Mouse (Mus musculus): ENCODE results near the gene Tbl1x. TPM values are rescaled to one million over a fixed set of nuclear protein-coding genes. Genes with fewer than 3 reads are reported as not detected.

Tbl1x gene
- polyA plus RNA-seq (2016; fragmentation: Nextera tagmentation; extraction: Ambion mirVana), result 63.4 and 63.6 TPM in 2 replicates

DNA sequence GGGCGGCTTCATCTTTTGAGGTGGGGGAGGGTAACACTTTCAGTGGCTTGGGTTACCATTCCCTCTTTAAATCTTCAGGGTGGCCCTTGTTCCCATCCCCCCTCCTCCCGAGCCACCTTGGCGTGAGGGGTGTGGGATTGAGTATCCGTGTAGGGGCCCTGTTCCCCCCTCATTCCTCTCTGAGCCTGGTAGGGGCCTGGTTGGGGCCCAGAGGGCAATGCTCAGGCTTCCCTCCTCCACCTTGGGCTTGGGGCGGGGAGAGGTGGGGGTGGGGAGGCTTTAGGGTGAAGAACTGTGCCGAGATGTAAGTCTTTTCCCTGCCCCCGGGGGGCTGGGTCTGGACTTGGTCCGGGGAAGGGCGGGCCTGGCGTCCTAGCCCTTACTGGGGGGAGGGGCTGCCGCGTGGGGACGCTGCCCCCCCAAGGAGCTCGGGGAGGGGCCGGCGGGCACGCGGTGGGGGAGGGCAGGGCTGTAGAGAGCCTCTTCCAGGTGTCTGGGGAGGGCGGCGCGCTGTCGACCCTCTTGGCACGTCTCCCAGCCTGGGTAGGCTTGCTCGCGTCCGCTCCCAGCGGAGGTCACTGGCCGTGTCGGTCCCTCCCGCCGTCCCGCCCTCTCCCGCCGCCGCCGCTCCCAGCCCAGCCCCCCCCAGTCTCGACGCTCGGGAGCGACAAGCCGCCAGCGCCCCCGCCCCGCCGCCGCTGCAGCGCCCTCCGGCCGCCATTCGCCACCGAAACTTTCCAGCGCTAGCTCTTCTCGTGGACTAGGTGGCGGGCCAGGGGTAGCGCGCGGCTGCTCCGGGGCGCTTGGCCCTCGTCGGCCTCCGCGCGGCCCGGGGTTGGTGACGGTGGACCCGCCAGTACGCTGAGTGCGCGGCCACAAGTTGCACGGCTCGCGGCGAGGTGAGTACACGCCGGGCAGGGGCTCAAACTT is at the start of gene Tbl1x:
Gene Tbl1x (plus strand): TSS at position 643 of the 930 bp plus-strand sequence.
- peaks cover 6% of the 10 kb centered on the region for H3K4me1 ChIP-seq (replicated peaks)
- H3K27me3 ChIP-seq (replicated peaks), result no peaks in the 10 kb centered on the region
- 0 out of 2 replicates have a peak, but pooled peaks cover 6% of the 10 kb centered on the region for H3K9me3 ChIP-seq (replicated peaks)
- H3K9ac ChIP-seq, result peak within 1 kb of the TSS; percentile 89
- H3K36me3 ChIP-seq, result no peaks in the 10 kb centered on the region
- WGBS, result 22% methylated on average over 57 of the region's 76 CpGs
- peak; percentile 87 for ATAC-seq (ENCODE audit: insufficient number of reproducible peaks, low FRiP score)
- peak within 1 kb of the TSS; percentile 70 for H3K4me2 ChIP-seq
- H3K27ac ChIP-seq (ENCODE audit: poor library complexity, severe bottlenecking), result peak within 1 kb of the TSS; percentile 97
- peak within 1 kb of the TSS; percentile 87 for H3K4me3 ChIP-seq

DNA sequence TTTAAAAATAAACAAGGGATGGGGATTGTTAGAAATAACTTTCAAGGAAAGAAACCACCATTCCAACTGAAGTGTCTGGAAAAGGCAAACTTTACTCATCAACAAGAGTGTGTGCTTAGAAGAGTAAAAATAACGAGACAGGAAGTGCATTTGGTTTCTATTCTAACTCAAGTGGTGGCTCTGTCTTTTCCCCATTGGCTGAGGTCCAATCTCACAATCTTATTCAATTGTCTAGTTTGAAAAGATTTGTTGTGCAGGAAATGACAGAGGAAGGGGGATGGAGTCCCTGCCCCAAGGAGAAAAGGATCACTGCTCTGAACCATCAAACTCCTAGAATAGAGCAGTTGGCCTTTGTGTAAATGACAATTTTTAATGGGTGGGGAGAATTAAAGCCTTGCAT is 41.6 kb upstream of the Tbl1x start:
- no peaks in the 10 kb centered on the region for H3K27me3 ChIP-seq (replicated peaks)
- 34% methylated on average over 1 of the region's 1 CpGs for WGBS

DNA sequence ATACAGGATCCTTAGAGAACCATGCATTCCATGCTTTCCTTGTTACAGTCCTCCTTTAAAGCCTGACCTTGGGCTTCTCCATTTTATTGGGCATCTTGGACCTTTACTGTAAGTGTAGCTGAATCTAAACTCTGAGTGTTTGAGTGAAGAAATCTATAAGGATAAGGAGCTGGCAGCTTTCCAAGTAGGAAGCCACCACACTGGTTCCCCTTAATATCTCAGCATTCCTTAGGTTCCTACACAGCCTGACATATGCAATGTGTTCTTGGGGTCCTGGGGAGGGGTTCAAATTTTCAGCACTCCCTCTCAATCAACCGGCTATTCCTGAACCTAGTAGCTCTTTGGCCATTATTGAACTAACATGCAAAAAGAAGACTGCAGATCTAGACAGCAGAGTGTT is 38.0 kb upstream of the Tbl1x start:
- Histone ChIP-seq H3K4me3 (no peak overlapping the region), H3K9me3 (replicated peaks) (no peaks in the 10 kb centered on the region), H3K4me2 (no peak overlapping the region), H3K4me1 (replicated peaks) (no peaks in the 10 kb centered on the region), H3K36me3 (no peaks in the 10 kb centered on the region), H3K9ac (no peak overlapping the region), H3K27me3 (replicated peaks) (no peaks in the 10 kb centered on the region), H3K27ac (ENCODE audit: poor library complexity, severe bottlenecking) (no peak overlapping the region)
- WGBS, result 56% methylated on average over 1 of the region's 1 CpGs
- ATAC-seq (ENCODE audit: insufficient number of reproducible peaks, low FRiP score), result no peak

More for the DNA sequence above, 41.6 kb upstream of the Tbl1x start:
- Histone ChIP-seq H3K4me3 (no peak overlapping the region), H3K27ac (ENCODE audit: poor library complexity, severe bottlenecking) (no peak overlapping the region), H3K4me1 (replicated peaks) (no peaks in the 10 kb centered on the region), H3K9me3 (replicated peaks) (no peaks in the 10 kb centered on the region), H3K4me2 (no peak overlapping the region), H3K9ac (no peak overlapping the region), H3K36me3 (no peaks in the 10 kb centered on the region)
- no peak for ATAC-seq (ENCODE audit: insufficient number of reproducible peaks, low FRiP score)

- no peak overlapping the region for H3K4me3 ChIP-seq
- H3K9ac ChIP-seq, result no peak overlapping the region
- H3K36me3 ChIP-seq, result no peaks in the 10 kb centered on the region
- H3K4me1 ChIP-seq (replicated peaks), result no peaks in the 10 kb centered on the region
- no peaks in the 10 kb centered on the region for H3K27me3 ChIP-seq (replicated peaks)
- no peak overlapping the region for H3K4me2 ChIP-seq
- 54% methylated on average over 1 of the region's 1 CpGs for WGBS
- ATAC-seq (ENCODE audit: insufficient number of reproducible peaks, low FRiP score), result no peak
- H3K27ac ChIP-seq (ENCODE audit: poor library complexity, severe bottlenecking), result no peak overlapping the region
- H3K9me3 ChIP-seq (replicated peaks), result no peaks in the 10 kb centered on the region
Observed at GRCm38 (mm10) chrX:77473511-77473910, 37.3 kb upstream of the Tbl1x start.

DNA sequence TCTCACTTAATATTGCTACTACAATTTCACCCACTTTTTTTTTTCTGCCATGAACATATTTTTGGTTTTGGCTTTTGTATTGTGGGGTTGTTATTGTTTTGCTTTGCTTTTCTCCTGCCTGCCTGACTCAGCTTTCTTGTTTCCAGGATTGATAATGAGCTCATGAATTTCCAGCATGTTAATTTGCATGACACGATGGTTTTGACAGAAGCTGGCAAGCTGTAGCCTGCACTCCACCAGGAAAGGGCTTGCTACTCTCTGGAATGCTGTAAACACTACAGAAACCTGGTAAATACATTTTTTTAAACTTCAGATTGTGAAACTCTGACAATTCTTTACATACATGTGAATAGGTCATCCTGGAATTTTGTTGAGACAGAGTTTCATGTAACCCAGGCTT is 36.3 kb upstream of the Tbl1x start:
- ATAC-seq (ENCODE audit: insufficient number of reproducible peaks, low FRiP score), result no peak
- Histone ChIP-seq H3K4me1 (replicated peaks) (no peaks in the 10 kb centered on the region), H3K9me3 (replicated peaks) (no peaks in the 10 kb centered on the region), H3K9ac (no peak overlapping the region), H3K36me3 (no peaks in the 10 kb centered on the region), H3K27me3 (replicated peaks) (no peaks in the 10 kb centered on the region), H3K27ac (ENCODE audit: poor library complexity, severe bottlenecking) (no peak overlapping the region), H3K4me3 (no peak overlapping the region), H3K4me2 (no peak overlapping the region)
- 24% methylated on average over 1 of the region's 1 CpGs for WGBS

DNA sequence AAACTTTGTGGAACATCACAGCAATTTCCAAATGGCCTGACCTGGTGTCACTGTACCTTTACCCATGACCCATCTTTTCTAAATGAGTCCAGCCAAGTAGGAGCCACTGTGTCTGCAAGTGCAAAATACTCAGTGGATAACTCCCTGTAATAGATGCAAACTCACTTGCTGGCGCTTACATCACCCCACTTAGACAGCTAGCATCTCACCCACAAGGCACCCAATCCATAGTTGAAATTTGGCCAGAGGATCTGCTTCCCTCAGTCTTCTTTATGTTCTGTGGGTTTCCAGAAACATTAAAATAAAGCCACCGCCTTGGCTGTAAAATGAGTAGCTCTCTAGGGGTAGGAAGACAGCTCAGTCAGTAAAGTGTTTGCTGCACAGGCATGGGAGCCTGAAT is 33.3 kb upstream of the Tbl1x start:
- H3K4me1 ChIP-seq (replicated peaks), result no peaks in the 10 kb centered on the region
- H3K36me3 ChIP-seq, result no peaks in the 10 kb centered on the region
- no peak overlapping the region for H3K4me3 ChIP-seq
- 63% methylated on average over 2 of the region's 2 CpGs for WGBS
- ATAC-seq (ENCODE audit: insufficient number of reproducible peaks, low FRiP score), result no peak
- H3K9me3 ChIP-seq (replicated peaks), result no peaks in the 10 kb centered on the region
- no peaks in the 10 kb centered on the region for H3K27me3 ChIP-seq (replicated peaks)
- H3K4me2 ChIP-seq, result no peak overlapping the region
- no peak overlapping the region for H3K27ac ChIP-seq (ENCODE audit: poor library complexity, severe bottlenecking)
- H3K9ac ChIP-seq, result no peak overlapping the region

DNA sequence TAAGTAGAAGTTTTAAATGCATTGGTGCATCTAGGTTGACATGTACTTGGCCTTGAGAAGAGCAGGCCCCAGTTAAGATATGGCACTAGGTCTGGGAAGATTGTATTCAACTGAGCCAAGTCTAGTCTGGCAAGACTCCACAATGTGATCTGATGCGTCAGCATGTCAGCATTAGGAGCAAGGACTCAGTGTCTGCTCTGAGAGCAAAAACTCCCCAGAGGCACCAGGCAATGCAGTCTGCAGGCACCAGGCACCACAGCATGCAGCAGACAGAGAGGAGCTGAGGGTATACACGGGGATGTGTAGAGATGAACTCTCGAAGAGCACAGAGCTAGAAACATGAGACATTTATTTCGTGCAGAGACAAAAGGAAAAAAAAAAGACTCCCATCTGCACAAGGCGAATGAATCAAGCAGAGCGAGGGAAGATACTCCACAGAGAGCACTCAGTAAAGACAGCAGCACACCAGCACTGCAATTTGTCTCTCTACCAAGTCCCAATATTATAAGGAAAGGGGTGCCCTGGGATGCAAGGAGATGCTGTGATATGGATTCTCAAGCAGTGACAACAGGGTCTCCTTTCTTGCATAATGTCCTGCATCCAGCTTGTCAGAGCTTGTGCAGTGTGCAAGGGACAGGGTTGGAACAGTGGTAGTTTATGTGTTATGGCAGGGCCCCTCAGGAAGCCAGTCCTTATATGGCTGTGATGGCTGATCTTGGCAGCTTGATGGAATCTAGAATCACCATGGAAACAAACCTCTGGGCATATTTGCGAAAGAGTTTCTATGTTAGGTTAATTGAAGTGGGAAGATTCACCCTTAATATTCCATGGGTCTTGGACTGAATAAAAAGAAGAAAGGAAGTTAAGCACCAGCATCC is 22.7 kb upstream of the Tbl1x start:
- no peak overlapping the region for H3K4me3 ChIP-seq
- peaks cover 6% of the 10 kb centered on the region; the same call in 1 of the 2 replicates for H3K4me1 ChIP-seq (replicated peaks)
- no peak overlapping the region for H3K27ac ChIP-seq (ENCODE audit: poor library complexity, severe bottlenecking)
- H3K4me2 ChIP-seq, result no peak overlapping the region
- H3K36me3 ChIP-seq, result no peaks in the 10 kb centered on the region
- H3K27me3 ChIP-seq (replicated peaks), result no peaks in the 10 kb centered on the region
- WGBS, result 63% methylated on average over 7 of the region's 7 CpGs
- 0 out of 2 replicates have a peak, but pooled peaks cover under 1% of the 10 kb centered on the region for H3K9me3 ChIP-seq (replicated peaks)
- no peak overlapping the region for H3K9ac ChIP-seq
- no peak for ATAC-seq (ENCODE audit: insufficient number of reproducible peaks, low FRiP score)

DNA sequence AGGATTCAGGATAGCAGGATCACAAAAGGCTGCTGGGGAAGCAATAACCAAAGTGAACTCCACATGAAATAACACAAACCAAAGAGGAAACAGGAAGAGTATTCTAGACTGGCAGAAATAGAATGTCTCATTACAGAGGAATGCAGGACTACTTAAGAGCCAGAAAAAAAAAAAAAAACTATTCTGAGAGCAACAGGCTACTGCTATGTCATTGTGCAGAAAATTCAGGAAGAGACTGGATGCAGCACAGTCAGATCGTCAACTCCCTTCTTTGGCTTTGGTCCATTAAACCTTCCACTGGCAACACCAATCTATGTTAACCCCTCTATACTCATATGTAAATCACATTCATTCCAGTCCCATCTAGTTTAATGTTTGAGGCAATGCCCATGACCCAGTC is 20.7 kb upstream of the Tbl1x start:
- Histone ChIP-seq H3K4me2 (no peak overlapping the region), H3K4me1 (replicated peaks) (peaks cover 6% of the 10 kb centered on the region; the same call in 1 of the 2 replicates), H3K9ac (no peak overlapping the region), H3K9me3 (replicated peaks) (0 out of 2 replicates have a peak, but pooled peaks cover 4% of the 10 kb centered on the region), H3K36me3 (no peaks in the 10 kb centered on the region), H3K27ac (ENCODE audit: poor library complexity, severe bottlenecking) (0 out of 2 replicates have a peak overlapping the region, but pooled peaks have one; percentile 1), H3K27me3 (replicated peaks) (no peaks in the 10 kb centered on the region), H3K4me3 (no peak overlapping the region)
- WGBS, result 47% methylated on average over 1 of the region's 1 CpGs
- no peak for ATAC-seq (ENCODE audit: insufficient number of reproducible peaks, low FRiP score)

DNA sequence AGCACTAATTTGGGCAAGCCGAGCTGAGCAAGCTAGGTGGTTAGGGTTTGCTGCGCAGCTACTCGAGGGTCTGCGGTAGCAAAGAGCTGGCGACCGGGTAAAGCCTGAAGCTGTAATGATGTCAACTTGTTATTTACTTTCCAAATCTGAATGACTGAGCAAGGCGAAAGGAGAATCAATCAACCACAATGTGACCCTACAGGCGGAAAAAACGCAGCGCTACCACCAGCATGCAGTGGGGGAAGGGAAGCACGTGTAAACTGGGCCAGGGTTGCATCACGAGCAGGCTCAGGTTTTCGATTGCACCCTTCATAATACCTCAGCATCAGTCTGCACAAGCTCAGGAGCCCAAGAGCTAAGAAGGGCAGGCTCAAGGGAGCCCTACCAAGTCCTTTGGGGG is 1.7 kb upstream of the Tbl1x start:
- peak overlapping the region; percentile 18; the same call in 1 of the 2 replicates for H3K9ac ChIP-seq
- 0 out of 2 replicates have a peak, but pooled peaks cover 6% of the 10 kb centered on the region for H3K9me3 ChIP-seq (replicated peaks)
- ATAC-seq (ENCODE audit: insufficient number of reproducible peaks, low FRiP score), result 0 out of 2 replicates have a peak, but pooled peaks have one; percentile 16
- 14% methylated on average over 13 of the region's 13 CpGs for WGBS
- no peaks in the 10 kb centered on the region for H3K36me3 ChIP-seq
- H3K27ac ChIP-seq (ENCODE audit: poor library complexity, severe bottlenecking), result peak overlapping the region; percentile 97
- peak overlapping the region; percentile 70 for H3K4me2 ChIP-seq
- H3K4me3 ChIP-seq, result peak overlapping the region; percentile 32
- H3K4me1 ChIP-seq (replicated peaks), result no peaks in the 10 kb centered on the region
- no peaks in the 10 kb centered on the region for H3K27me3 ChIP-seq (replicated peaks)

GRCm38 (mm10) chrX:77509776-77510175 is 1.0 kb upstream of the Tbl1x start:
- no peak for ATAC-seq (ENCODE audit: insufficient number of reproducible peaks, low FRiP score)
- H3K4me3 ChIP-seq, result peak overlapping the region; percentile 87
- 18% methylated on average over 10 of the region's 10 CpGs for WGBS

More at GRCm38 (mm10) chrX:77509776-77510175, 1.0 kb upstream of the Tbl1x start:
- Histone ChIP-seq H3K9me3 (replicated peaks) (0 out of 2 replicates have a peak, but pooled peaks cover 6% of the 10 kb centered on the region), H3K4me2 (peak overlapping the region; percentile 70), H3K27me3 (replicated peaks) (no peaks in the 10 kb centered on the region), H3K27ac (ENCODE audit: poor library complexity, severe bottlenecking) (peak overlapping the region; percentile 97), H3K4me1 (replicated peaks) (no peaks in the 10 kb centered on the region), H3K9ac (no peak overlapping the region), H3K36me3 (no peaks in the 10 kb centered on the region)
